Mouse (Mus musculus) CD4-positive, CD25-positive, alpha-beta regulatory T cell, adult 2 months (primary cell): ENCODE measurements around the gene Anks4b.

ENCODE experiments used
- DNase-seq: peaks from one replicate; pipeline ENCODE4 v3.0.0-alpha.2; 2012; ENCODE audit warnings: low read depth, low spot score

The Anks4b gene

GRCm38 (mm10) chr7:120188946-120189345 is 15.3 kb downstream of the Anks4b start:
- DNase-seq, result no peak

DNA sequence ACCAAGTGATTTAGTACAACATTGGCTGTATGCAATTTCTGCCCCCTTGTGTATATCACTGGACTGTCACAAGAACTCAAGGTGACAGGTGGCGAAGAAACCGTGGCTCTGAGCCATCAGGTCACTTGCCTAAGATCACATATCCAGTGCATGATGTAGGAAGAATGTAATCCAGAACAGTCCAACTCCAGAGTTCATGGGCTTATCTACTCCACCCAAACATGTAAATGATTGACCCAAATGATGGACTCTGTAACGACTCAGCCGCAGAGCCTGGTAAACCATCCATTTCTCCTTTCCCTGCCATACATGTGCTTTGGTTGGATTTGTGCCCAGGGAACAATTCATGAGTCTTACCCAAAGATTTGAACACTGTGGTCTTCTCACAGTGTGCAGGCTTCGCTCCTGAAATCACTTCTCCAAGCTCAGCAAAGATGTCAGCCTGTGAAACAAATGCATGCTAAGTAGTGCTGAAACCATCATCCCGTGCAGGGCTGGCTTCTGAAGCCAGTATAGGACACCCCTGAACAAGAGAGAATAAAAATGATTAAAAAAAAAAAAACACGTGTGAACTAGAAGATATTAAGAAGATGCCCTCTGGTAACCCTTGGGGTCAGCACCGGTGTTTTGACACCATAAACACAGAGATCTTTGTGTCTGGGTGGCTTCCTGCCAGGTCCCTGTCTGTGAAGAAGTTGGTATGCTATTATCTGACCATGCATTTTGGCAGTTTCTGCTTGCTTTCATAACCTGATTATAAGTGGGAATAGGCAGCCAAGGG is 15.9 kb downstream of the Anks4b start:
- DNase-seq, result no peak

- no peak for DNase-seq
Measured at GRCm38 (mm10) chr7:120190150-120190665, 16.6 kb downstream of the Anks4b start.

DNA sequence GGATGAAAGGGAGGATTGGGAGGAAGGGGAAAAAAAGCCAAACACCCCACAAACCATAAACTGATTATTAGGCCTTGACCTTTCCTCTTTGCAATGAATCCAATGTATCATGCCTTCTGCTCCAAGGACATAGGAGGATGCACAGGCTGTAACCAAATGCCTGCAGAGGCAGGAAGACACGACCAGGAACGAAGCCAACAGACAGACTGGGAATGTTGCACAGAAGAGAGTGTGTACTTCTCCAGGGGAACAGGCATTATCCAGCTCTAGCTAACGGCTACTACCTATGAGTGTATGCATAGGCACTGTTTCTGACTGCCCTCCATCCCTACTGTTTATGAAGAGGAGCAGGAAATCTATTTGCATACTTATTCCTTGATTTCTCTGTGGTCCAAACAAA is 18.5 kb downstream of the Anks4b start:
- DNase-seq, result no peak

DNA sequence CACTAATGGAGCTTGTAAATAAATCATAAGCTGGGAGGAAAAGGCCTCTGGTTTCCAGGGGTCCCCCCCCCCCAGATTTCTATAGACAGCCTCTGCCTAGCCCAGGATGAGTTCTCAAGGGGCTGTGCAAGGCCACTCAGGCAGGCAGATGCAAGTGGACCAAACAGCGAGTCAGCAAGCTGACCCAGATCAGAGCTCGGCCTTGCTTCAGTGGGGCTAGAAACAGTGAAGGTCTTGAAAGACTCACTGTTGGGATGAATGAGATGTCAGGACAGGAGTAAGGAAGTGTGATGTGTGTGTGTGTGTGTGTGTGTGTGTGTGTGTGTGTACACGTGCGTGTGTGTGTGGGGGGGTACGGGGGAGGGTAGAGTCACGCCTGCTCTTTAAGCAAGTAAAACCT is 19.2 kb downstream of the Anks4b start:
- no peak for DNase-seq

GRCm38 (mm10) chr7:120195207-120195606 is 21.5 kb downstream of the Anks4b start:
- no peak for DNase-seq

- DNase-seq, result no peak
Measured at GRCm38 (mm10) chr7:120201231-120201744, 27.6 kb downstream of the Anks4b start.

- no peak for DNase-seq
Measured at GRCm38 (mm10) chr7:120201771-120202170, 28.1 kb downstream of the Anks4b start, which contains the start of gene Crym. Crym (minus strand) TSS chr7:120202111.

- peak; percentile 45 for DNase-seq
Measured at GRCm38 (mm10) chr7:120203789-120204188, 30.1 kb downstream of the Anks4b start, which contains the start of gene Abca14. Abca14 (plus strand) TSS chr7:120203961.

DNA sequence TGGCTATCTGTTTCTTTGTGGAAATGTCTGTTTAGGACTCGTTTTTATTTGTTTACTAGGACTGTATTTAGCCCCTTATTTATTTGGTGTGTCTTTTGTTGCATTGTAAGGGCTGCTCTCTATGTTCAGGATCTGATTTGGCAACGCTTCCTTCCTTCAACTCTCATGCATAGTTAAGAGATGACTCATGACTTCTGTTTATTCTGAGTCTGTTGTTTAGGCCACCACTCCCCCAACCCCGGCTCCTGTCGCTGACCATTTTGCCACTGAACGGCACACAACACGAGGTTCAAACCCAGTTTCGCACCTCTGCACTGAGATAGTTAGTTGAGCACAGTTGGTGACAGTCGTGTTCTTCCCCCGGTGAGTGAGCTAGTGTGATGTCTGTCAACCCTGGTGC is 32.3 kb downstream of the Anks4b start:
- no peak for DNase-seq

DNA sequence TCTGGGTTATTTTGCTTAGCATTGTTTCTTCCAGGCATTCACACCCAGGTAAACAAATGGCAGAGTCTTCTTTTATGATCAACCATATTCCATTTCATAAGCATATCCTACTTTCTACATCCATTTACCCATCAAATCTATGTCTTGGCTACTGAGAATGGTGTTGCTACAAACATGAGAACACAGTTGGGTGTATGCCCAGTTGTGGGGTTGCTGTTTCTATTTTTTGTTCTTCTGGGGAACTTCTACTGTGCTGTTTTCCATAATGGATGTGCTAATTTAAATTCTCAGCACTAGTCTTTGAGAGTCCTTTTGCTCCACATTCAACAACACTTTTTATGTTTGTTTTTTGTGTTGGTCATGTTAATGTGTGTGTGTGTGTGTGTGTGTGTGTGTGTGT is 54.9 kb downstream of the Anks4b start:
- no peak for DNase-seq
